Mouse (Mus musculus): Measurements from ENCODE around the gene Tvp23a. TPM values are rescaled to one million over a fixed set of nuclear protein-coding genes. Genes with fewer than 3 reads are reported as not detected.

The Tvp23a gene
- polyA plus RNA-seq, 1 experiment from 2014 or later, result 26.0 TPM

DNA sequence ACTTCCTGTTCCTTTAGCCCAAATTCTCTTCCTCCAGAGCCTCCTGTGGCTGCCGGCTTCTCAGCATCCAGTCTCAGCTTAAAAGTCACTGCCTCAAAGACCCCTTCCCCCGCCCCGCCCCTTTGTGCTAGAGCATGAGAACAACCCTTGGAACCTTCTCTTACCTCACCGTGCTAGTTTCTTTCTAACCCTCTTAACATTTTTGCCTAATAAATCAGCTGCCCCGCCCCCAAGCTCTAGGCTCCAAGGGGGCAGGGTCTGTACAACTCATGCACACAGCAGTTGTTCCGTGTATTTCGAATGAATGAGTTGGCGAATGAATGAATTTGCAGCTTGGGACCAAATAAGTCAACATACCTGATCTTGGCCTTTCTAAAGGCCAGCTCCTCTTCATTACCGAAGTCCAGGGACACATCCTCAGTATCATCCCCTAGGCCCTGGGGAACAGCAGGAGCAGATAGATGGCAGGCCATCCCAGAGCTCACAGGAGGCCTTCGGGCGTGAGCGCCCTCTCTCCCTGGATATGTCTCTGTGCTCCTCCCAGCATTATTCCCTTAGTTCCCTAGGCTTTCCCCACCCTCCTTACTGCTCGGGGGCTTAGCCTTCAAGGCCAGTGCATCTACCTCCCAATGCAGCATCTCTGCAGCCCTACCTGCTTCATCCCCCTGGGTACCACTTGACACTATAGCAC, 444 bp downstream of the Tvp23a start:
- Histone ChIP-seq H3K9ac (ENCODE audit: low read length) (peak overlapping the region; percentile 64; the same call in 1 of the 2 replicates), H3K9me3 (ENCODE audit: control insufficient read depth, low read length) (no peaks in the 10 kb centered on the region), H3K27me3 (ENCODE audit: control insufficient read depth, insufficient read depth, low read length) (no peaks in the 10 kb centered on the region), H3K27ac (ENCODE audit: low read depth, low read length) (peak overlapping the region; percentile 76), H3K4me1 (ENCODE audit: control insufficient read depth, insufficient read depth, low read length) (peaks cover 8% of the 10 kb centered on the region; the same call in 1 of the 2 replicates), H3K4me2 (ENCODE audit: low read depth) (peak overlapping the region; percentile 67), H3K36me3 (ENCODE audit: control insufficient read depth, insufficient read depth, low read length) (no peaks in the 10 kb centered on the region), H3K4me3 (ENCODE audit: low read depth, low read length) (peak overlapping the region; percentile 38)
- DNase-seq (ENCODE audit: low spot score) (peak; percentile 43), ATAC-seq (ENCODE audit: insufficient read depth, low FRiP score, low TSS enrichment) (peak; percentile 32)
- 23% methylated on average over 13 of the region's 13 CpGs for WGBS

DNA sequence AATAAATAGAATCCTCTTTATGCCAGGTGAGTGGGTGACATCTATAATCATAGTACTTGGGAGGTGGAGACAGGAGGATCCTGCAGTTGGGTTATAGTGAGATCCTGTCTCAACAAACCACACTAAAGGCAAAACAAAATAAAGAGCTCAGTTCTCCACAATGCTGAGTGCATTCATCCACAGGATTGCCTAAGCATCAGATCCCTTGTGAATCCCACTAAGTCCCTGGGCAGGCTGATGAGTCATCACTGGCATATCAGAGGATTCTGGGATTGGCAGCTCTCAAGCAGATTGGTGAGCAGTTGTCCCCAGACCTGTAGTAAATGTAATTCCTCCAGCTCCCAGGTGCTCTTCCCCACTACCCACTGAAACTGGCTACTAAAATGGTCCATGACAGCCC, 3.4 kb downstream of the Tvp23a start:
- DNase-seq (ENCODE audit: low spot score) (no peak), ATAC-seq (ENCODE audit: insufficient read depth, low FRiP score, low TSS enrichment) (no peak)
- H3K9ac ChIP-seq (ENCODE audit: low read length), result no peak overlapping the region
- H3K27me3 ChIP-seq (ENCODE audit: control insufficient read depth, insufficient read depth, low read length), result no peaks in the 10 kb centered on the region
- H3K4me1 ChIP-seq (ENCODE audit: control insufficient read depth, insufficient read depth, low read length), result peaks cover 8% of the 10 kb centered on the region; the same call in 1 of the 2 replicates
- no peak overlapping the region for H3K4me3 ChIP-seq (ENCODE audit: low read depth, low read length)
- H3K4me2 ChIP-seq (ENCODE audit: low read depth), result no peak overlapping the region
- no peak overlapping the region for H3K27ac ChIP-seq (ENCODE audit: low read depth, low read length)
- H3K9me3 ChIP-seq (ENCODE audit: control insufficient read depth, low read length), result no peaks in the 10 kb centered on the region
- H3K36me3 ChIP-seq (ENCODE audit: control insufficient read depth, insufficient read depth, low read length), result no peaks in the 10 kb centered on the region

DNA sequence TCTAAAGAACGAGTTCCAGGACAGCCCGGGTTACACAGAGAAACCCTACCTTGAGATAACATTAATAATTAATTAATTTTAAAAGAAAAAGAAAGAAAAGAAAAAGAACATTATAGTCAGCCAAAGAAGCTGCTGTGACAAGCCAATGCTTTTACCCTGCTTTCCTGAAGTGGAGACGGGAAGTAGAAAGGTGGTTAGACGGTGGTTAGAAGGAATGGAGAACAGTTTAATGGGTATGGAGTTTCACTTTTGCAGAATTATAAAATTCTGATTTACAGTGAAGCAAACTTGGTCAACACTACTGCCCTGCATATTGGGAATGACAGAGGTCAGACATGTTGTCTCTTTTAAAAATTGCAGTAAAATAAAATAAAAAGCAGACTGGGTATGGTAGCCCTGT, 5.4 kb downstream of the Tvp23a start:
- H3K4me2 ChIP-seq (ENCODE audit: low read depth), result no peak overlapping the region
- H3K27me3 ChIP-seq (ENCODE audit: control insufficient read depth, insufficient read depth, low read length), result no peaks in the 10 kb centered on the region
- WGBS, result 90% methylated on average over 4 of the region's 4 CpGs
- H3K27ac ChIP-seq (ENCODE audit: low read depth, low read length), result no peak overlapping the region
- no peaks in the 10 kb centered on the region for H3K9me3 ChIP-seq (ENCODE audit: control insufficient read depth, low read length)
- H3K9ac ChIP-seq (ENCODE audit: low read length), result no peak overlapping the region
- DNase-seq (ENCODE audit: low spot score) (no peak), ATAC-seq (ENCODE audit: insufficient read depth, low FRiP score, low TSS enrichment) (no peak)
- H3K36me3 ChIP-seq (ENCODE audit: control insufficient read depth, insufficient read depth, low read length), result no peaks in the 10 kb centered on the region
- no peak overlapping the region for H3K4me3 ChIP-seq (ENCODE audit: low read depth, low read length)
- H3K4me1 ChIP-seq (ENCODE audit: control insufficient read depth, insufficient read depth, low read length), result peaks cover 4% of the 10 kb centered on the region; the same call in 1 of the 2 replicates

DNA sequence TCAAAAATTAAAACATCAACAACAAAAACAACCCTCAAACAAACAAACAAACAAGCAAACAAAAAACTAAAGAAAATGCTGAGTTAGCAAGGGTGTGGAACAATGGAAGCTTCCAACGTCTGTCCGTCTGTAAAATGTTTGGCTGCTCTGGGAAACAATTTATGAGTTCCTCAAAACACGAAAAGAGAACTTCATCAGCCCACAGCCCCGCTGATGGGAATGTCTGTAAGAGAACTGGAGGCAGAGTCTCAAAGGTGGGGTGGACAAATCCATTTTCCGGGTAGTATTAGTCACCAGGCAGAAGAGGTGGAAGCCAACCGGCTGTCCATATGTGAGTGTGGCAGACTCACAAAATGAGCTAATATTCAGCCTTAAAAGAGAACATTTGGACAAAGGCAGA, 5.8 kb downstream of the Tvp23a start:
- 85% methylated on average over 6 of the region's 6 CpGs for WGBS
- no peak for ATAC-seq (ENCODE audit: insufficient read depth, low FRiP score, low TSS enrichment)
- Histone ChIP-seq H3K9ac (ENCODE audit: low read length) (no peak overlapping the region), H3K27me3 (ENCODE audit: control insufficient read depth, insufficient read depth, low read length) (no peaks in the 10 kb centered on the region), H3K27ac (ENCODE audit: low read depth, low read length) (no peak overlapping the region), H3K9me3 (ENCODE audit: control insufficient read depth, low read length) (no peaks in the 10 kb centered on the region), H3K4me1 (ENCODE audit: control insufficient read depth, insufficient read depth, low read length) (peaks cover 4% of the 10 kb centered on the region; the same call in 1 of the 2 replicates), H3K4me2 (ENCODE audit: low read depth) (no peak overlapping the region), H3K36me3 (ENCODE audit: control insufficient read depth, insufficient read depth, low read length) (no peaks in the 10 kb centered on the region), H3K4me3 (ENCODE audit: low read depth, low read length) (no peak overlapping the region)
- DNase-seq (ENCODE audit: low spot score), result no peak

DNA sequence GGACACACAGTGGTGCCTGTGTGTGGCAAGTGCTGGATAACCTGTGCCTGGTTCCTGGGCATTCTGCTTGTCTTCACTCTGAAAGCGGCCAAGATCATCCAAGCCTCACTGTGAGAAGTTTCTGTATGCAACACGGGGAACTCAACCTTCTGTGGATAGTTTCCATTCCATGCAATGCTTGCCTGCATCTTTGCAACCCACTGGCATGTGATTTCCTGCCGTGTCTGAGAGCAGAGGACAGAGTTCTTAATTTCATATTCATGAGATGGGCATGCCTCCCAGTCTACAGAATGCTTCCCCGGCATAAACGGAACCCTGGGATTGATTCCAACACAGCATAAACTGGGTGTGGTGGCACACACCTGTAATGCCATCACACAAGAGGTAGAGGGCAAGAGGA, 9.1 kb downstream of the Tvp23a start:
- Histone ChIP-seq H3K9ac (ENCODE audit: low read length) (no peak overlapping the region), H3K4me1 (ENCODE audit: control insufficient read depth, insufficient read depth, low read length) (no peaks in the 10 kb centered on the region), H3K27me3 (ENCODE audit: control insufficient read depth, insufficient read depth, low read length) (no peaks in the 10 kb centered on the region), H3K9me3 (ENCODE audit: control insufficient read depth, low read length) (no peaks in the 10 kb centered on the region), H3K4me2 (ENCODE audit: low read depth) (no peak overlapping the region), H3K4me3 (ENCODE audit: low read depth, low read length) (no peak overlapping the region), H3K36me3 (ENCODE audit: control insufficient read depth, insufficient read depth, low read length) (no peaks in the 10 kb centered on the region), H3K27ac (ENCODE audit: low read depth, low read length) (no peak overlapping the region)
- ATAC-seq (ENCODE audit: insufficient read depth, low FRiP score, low TSS enrichment) (no peak), DNase-seq (ENCODE audit: low spot score) (no peak)
- 87% methylated on average over 5 of the region's 5 CpGs for WGBS

DNA sequence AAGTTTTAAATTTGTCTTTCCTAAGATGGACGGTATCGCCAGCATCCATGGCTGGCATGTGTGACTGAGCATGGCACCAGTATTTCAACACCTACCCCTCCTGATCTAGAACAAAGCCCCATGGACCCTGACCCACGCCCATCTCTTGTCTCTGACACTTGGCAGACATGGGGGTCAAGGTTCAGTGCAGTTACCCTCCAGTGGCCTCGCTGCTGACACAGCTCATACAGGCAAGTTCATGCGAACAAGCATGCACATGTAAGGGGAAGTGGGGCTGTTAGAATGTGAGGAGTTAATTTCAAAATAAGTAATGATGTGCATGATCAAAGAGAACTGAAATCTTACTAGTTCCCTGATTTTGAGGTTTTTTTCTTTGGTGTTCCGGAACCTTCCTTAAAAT, 11.0 kb downstream of the Tvp23a start:
- H3K4me3 ChIP-seq (ENCODE audit: low read depth, low read length), result no peak overlapping the region
- no peaks in the 10 kb centered on the region for H3K4me1 ChIP-seq (ENCODE audit: control insufficient read depth, insufficient read depth, low read length)
- no peak overlapping the region for H3K4me2 ChIP-seq (ENCODE audit: low read depth)
- 82% methylated on average over 6 of the region's 6 CpGs for WGBS
- H3K36me3 ChIP-seq (ENCODE audit: control insufficient read depth, insufficient read depth, low read length), result no peaks in the 10 kb centered on the region
- ATAC-seq (ENCODE audit: insufficient read depth, low FRiP score, low TSS enrichment) (no peak), DNase-seq (ENCODE audit: low spot score) (no peak)
- H3K27ac ChIP-seq (ENCODE audit: low read depth, low read length), result no peak overlapping the region
- H3K27me3 ChIP-seq (ENCODE audit: control insufficient read depth, insufficient read depth, low read length), result no peaks in the 10 kb centered on the region
- no peak overlapping the region for H3K9ac ChIP-seq (ENCODE audit: low read length)
- H3K9me3 ChIP-seq (ENCODE audit: control insufficient read depth, low read length), result no peaks in the 10 kb centered on the region

DNA sequence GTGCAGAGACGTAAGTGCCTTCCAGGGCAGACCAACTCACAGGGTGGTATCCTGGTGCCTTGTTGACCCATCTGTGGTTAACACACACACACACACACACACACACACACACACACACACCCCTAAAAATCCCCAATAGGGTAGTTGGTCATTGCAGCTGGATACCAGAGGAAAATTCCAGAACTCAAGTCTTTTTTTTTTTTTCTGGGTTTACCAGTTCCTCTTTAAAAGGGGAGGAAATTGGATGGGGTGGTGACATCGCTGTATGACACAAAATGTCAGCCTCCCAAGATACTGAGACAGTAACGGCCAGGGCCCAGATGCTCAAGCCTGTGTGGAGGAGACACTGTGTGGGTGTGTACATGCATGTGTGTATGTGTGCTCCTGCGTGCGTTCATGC, 13.8 kb downstream of the Tvp23a start:
- no peak overlapping the region for H3K4me3 ChIP-seq (ENCODE audit: low read depth, low read length)
- H3K4me1 ChIP-seq (ENCODE audit: control insufficient read depth, insufficient read depth, low read length), result no peaks in the 10 kb centered on the region
- H3K27me3 ChIP-seq (ENCODE audit: control insufficient read depth, insufficient read depth, low read length), result no peaks in the 10 kb centered on the region
- 93% methylated on average over 5 of the region's 5 CpGs for WGBS
- no peak overlapping the region for H3K27ac ChIP-seq (ENCODE audit: low read depth, low read length)
- H3K9ac ChIP-seq (ENCODE audit: low read length), result no peak overlapping the region
- H3K36me3 ChIP-seq (ENCODE audit: control insufficient read depth, insufficient read depth, low read length), result no peaks in the 10 kb centered on the region
- H3K9me3 ChIP-seq (ENCODE audit: control insufficient read depth, low read length), result no peaks in the 10 kb centered on the region
- DNase-seq (ENCODE audit: low spot score), result no peak
- ATAC-seq (ENCODE audit: insufficient read depth, low FRiP score, low TSS enrichment), result no peak
- no peak overlapping the region for H3K4me2 ChIP-seq (ENCODE audit: low read depth)

DNA sequence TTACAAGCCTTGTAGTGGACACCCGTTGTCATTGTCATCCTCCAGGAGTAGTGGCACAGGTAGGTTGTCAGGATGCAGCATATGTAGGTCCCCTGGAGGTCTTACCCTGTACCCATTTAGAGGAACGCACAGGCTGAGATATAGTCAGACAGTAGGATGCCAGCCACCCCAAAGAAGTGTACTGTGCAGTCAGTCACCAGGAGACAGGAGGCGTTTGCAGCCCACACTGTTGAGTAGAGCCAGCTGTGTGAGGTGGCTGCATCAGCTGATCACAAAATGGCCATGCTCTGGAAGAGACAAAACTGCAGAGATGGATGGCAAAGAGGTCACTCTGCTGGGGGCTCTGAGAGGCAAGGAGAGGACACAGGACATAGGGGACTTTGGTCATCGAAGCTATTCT, 14.8 kb downstream of the Tvp23a start:
- ATAC-seq (ENCODE audit: insufficient read depth, low FRiP score, low TSS enrichment) (no peak), DNase-seq (ENCODE audit: low spot score) (no peak)
- Histone ChIP-seq H3K9ac (ENCODE audit: low read length) (no peak overlapping the region), H3K9me3 (ENCODE audit: control insufficient read depth, low read length) (no peaks in the 10 kb centered on the region), H3K27ac (ENCODE audit: low read depth, low read length) (no peak overlapping the region), H3K4me1 (ENCODE audit: control insufficient read depth, insufficient read depth, low read length) (no peaks in the 10 kb centered on the region), H3K27me3 (ENCODE audit: control insufficient read depth, insufficient read depth, low read length) (no peaks in the 10 kb centered on the region), H3K36me3 (ENCODE audit: control insufficient read depth, insufficient read depth, low read length) (no peaks in the 10 kb centered on the region), H3K4me3 (ENCODE audit: low read depth, low read length) (no peak overlapping the region), H3K4me2 (ENCODE audit: low read depth) (no peak overlapping the region)
- WGBS, result 85% methylated on average over 4 of the region's 4 CpGs

DNA sequence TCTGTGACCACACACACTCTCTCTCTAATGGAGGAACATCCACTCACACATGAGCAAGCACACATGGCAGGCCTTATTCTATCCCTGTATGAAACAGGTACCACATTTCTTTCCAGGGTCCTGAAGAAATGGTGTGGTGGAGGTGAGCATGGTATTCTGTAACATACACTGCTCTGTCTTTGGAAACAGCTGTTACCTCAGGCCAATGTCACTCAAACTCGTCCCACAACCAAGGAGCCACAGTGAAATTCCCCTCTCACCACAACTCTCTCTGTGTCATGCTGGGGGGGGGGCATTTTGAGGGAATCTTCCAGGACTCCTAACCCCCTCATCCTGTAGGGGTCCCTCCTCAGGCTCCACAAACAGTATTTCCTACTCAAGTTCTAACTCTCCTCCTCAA, 15.3 kb downstream of the Tvp23a start:
- no peaks in the 10 kb centered on the region for H3K27me3 ChIP-seq (ENCODE audit: control insufficient read depth, insufficient read depth, low read length)
- H3K27ac ChIP-seq (ENCODE audit: low read depth, low read length), result no peak overlapping the region
- H3K4me2 ChIP-seq (ENCODE audit: low read depth), result no peak overlapping the region
- H3K4me3 ChIP-seq (ENCODE audit: low read depth, low read length), result no peak overlapping the region
- 79% methylated on average over 1 of the region's 1 CpGs for WGBS
- ATAC-seq (ENCODE audit: insufficient read depth, low FRiP score, low TSS enrichment) (no peak), DNase-seq (ENCODE audit: low spot score) (no peak)
- H3K9ac ChIP-seq (ENCODE audit: low read length), result no peak overlapping the region
- no peaks in the 10 kb centered on the region for H3K36me3 ChIP-seq (ENCODE audit: control insufficient read depth, insufficient read depth, low read length)
- no peaks in the 10 kb centered on the region for H3K4me1 ChIP-seq (ENCODE audit: control insufficient read depth, insufficient read depth, low read length)
- H3K9me3 ChIP-seq (ENCODE audit: control insufficient read depth, low read length), result no peaks in the 10 kb centered on the region

Data from neural tube, embryonic 11.5 days (tissue).